Comparison of ENCODE assay signal across 20 mouse cellular contexts in genomic region chr7:67826368-67826767, GRCm38 (mm10).
A peak's percentile ranks its signal among the peaks of the same experiment; 100 is the strongest.
DNase-seq lines count a peak whose midpoint lies in the region; ATAC-seq and TF ChIP-seq lines count a peak whose summit lies in the region.
"Had no signal": no experiment of that assay in that cellular context is flagged by ENCODE, and none has a peak within 500 bp of the region (broad histone marks: within the 10 kb centered on the region; RNA-seq: fewer than 3 reads in every experiment).

No protein-coding gene starts in this region.

- H3K27ac ChIP-seq in embryonic facial prominence, embryonic 12.5 days, result peak overlapping the region; percentile 63
- H3K27ac ChIP-seq in limb, embryonic 14.5 days (replicated peaks; ENCODE audit: low read depth, low read length), result peak overlapping the region; percentile 33; the same call in 1 of the 2 replicates
- H3K27ac ChIP-seq: forebrain, embryonic 12.5 days; hindbrain, embryonic 14.5 days; kidney, postnatal 0 days; midbrain, embryonic 12.5 days had no signal

- no peak overlapping the region for H3K4me3 ChIP-seq in embryonic facial prominence, embryonic 12.5 days
- H3K4me3 ChIP-seq in limb, embryonic 14.5 days (replicated peaks; ENCODE audit: low read length), result no peak overlapping the region
- H3K4me3 ChIP-seq: forebrain, embryonic 12.5 days; midbrain, embryonic 12.5 days had no signal

- DNase-seq in embryo, embryonic 11 days, result peak; percentile 64
- no peak for DNase-seq in embryo, embryonic 10.5 days (ENCODE audit: low spot score)
- peak; percentile 83 for DNase-seq in forelimb bud, embryonic 11.5 days (ENCODE audit: low read depth, low spot score)
- no peak for DNase-seq in limb, embryonic 14.5 days (ENCODE audit: low spot score)
- DNase-seq in adrenal gland, postnatal 25 days, result no peak
- no peak for DNase-seq in spleen, adult 18-20 months
- DNase-seq in layer of hippocampus, adult 11-12 months (ENCODE audit: low spot score), result no peak
- DNase-seq: adrenal gland, postnatal 36 days; cerebellum, adult 9-10 months; heart, postnatal 4 days; kidney, adult 2 months; liver, postnatal 0 days; right cerebral cortex, postnatal 25 days had no signal

- WGBS in embryonic facial prominence, embryonic 12.5 days, result 44% methylated on average over 6 of the region's 6 CpGs
- WGBS in limb, embryonic 14.5 days, result 26% methylated on average over 6 of the region's 6 CpGs

- H3K4me2 ChIP-seq in embryonic facial prominence, embryonic 12.5 days (replicated peaks), result no peak overlapping the region
- no peak overlapping the region for H3K4me2 ChIP-seq in limb, embryonic 14.5 days (replicated peaks; ENCODE audit: low read depth, low read length, severe bottlenecking)
- H3K4me2 ChIP-seq: forebrain, embryonic 12.5 days; hindbrain, embryonic 14.5 days; liver, embryonic 11.5 days; midbrain, embryonic 12.5 days had no signal

- no peak for TF ChIP-seq POLR2A in limb, embryonic 14.5 days (IDR thresholded peaks at IDR 0.05; ENCODE audit: borderline replicate concordance, extremely low read depth, insufficient read depth, insufficient read length)

- H3K9me3 ChIP-seq in embryonic facial prominence, embryonic 12.5 days, result no peaks in the 10 kb centered on the region
- H3K9me3 ChIP-seq in limb, embryonic 14.5 days (ENCODE audit: control insufficient read depth, low read length), result no peaks in the 10 kb centered on the region
- H3K9me3 ChIP-seq: forebrain, embryonic 12.5 days; midbrain, embryonic 12.5 days had no signal

- 0 out of 2 replicates have a peak, but pooled peaks have one; percentile 28 for ATAC-seq in embryonic facial prominence, embryonic 12.5 days (ENCODE audit: insufficient number of reproducible peaks, insufficient read depth, low FRiP score, low TSS enrichment)
- no peak for ATAC-seq in limb, embryonic 14.5 days (ENCODE audit: low FRiP score, low read depth)
- ATAC-seq: CD4-positive, CD25-positive, alpha-beta regulatory T cell, adult 4 months; liver, postnatal 0 days had no signal

- no peaks in the 10 kb centered on the region for H3K36me3 ChIP-seq in embryonic facial prominence, embryonic 12.5 days
- H3K36me3 ChIP-seq in limb, embryonic 14.5 days (ENCODE audit: control insufficient read depth, insufficient read depth, low read length), result no peaks in the 10 kb centered on the region
- H3K36me3 ChIP-seq: forebrain, embryonic 12.5 days; midbrain, embryonic 12.5 days had no signal

- no peak overlapping the region for H3K9ac ChIP-seq in embryonic facial prominence, embryonic 12.5 days
- no peak overlapping the region for H3K9ac ChIP-seq in limb, embryonic 14.5 days (ENCODE audit: low read depth, low read length, severe bottlenecking)
- H3K9ac ChIP-seq: forebrain, embryonic 12.5 days; hindbrain, embryonic 14.5 days; liver, postnatal 0 days; midbrain, embryonic 12.5 days had no signal

- no peaks in the 10 kb centered on the region for H3K27me3 ChIP-seq in embryonic facial prominence, embryonic 12.5 days
- H3K27me3 ChIP-seq in limb, embryonic 14.5 days (ENCODE audit: control insufficient read depth, insufficient read depth, low read length), result no peaks in the 10 kb centered on the region
- H3K27me3 ChIP-seq: forebrain, embryonic 12.5 days; midbrain, embryonic 12.5 days had no signal

- peaks cover 23% of the 10 kb centered on the region; the same call in 1 of the 2 replicates for H3K4me1 ChIP-seq in embryonic facial prominence, embryonic 12.5 days
- peaks cover 26% of the 10 kb centered on the region for H3K4me1 ChIP-seq in limb, embryonic 14.5 days (ENCODE audit: control insufficient read depth, insufficient read depth, low read length)
- H3K4me1 ChIP-seq: midbrain, embryonic 12.5 days had no signal

Comparison
In these comparisons a context has a peak if more than half of its experiments do, and no peak if none do; other contexts are left out.
1. DNase-seq: peak in embryo, embryonic 11 days (single experiment) and forelimb bud, embryonic 11.5 days (single experiment); none in embryo, embryonic 10.5 days (single experiment), limb, embryonic 14.5 days (single experiment), adrenal gland, postnatal 25 days (single experiment), spleen, adult 18-20 months (0 of 2) and layer of hippocampus, adult 11-12 months (single experiment).